Mouse (Mus musculus): ENCODE results near the gene Ogfod1.
A peak's percentile ranks its signal among the peaks of the same experiment; 100 is the strongest.

The Ogfod1 gene

DNA sequence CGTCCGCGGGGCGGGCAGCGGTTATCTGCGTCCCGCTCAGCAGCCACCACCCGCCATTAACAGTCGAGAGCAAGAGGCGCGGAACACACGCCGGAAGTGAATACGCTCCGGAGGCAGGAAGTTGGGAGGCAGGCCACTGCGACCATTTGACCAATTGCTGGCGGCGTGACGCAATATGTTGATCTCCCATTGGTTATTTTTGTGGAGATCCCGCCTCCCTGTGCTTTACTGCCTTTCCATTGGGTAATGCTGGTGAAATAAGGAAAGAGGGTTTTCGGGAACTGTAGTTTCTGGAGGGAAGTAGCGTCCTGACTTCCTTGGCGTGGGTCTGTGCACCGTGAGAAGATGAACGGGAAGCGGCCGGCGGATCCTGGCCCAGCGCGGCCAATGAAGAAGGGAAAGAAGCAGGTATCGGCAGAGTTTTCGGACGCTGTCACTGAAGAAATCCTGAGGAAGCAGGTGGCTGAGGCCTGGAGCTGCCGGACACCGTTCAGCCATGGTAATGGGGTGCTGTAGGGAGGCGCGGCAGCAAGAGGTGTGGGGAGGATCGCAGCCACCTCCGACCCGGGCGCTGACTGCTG, at the start of gene Ogfod1, which contains the start of gene Nudt21:
TSS of gene Ogfod1 (plus strand) at position 255 of the 581 bp plus-strand sequence.
TSS of gene Nudt21 (minus strand) at position 88 of the 581 bp plus-strand sequence.
- DNase-seq, result peak; percentile 95

DNA sequence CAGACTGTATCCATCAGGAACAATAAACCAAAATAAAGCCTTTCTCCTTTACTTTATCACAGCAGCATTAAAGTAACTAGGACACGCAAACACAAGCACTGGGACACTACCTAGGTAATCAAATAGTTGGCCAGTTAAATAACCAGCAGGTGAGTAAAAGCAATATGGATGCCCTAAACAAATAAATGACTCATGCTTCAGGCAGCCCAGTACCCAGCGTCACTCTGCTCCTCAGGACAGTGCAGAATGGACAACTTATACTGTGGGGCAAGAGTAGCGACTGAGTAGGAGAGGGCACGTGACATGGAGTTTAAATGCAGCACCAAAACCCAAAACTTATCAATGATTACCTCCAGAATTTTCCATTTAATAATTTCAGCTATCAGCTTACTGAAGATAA, 47.3 kb upstream of the Ogfod1 start:
- no peak for DNase-seq

DNA sequence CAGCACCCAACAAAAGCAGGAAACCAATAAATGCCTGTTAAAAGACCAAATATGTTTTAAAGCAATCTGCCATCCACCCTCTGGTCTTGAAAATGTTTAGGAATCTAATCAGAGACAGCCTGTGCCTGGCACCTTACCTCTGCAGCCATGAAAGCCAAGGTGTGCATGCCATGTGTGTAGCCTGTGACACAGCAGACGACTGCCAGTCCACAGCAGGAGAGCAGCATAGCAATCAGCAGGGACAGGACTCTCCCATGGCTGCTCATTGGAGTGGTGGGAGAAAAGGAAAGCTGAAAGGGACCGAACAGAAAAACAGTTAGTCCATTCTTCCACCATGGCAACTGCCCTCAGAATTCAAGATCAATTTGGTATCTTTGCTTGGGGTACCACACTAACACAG, 38.0 kb upstream of the Ogfod1 start:
- no peak for DNase-seq

- no peak for DNase-seq
These were observed 32.9 kb upstream of the Ogfod1 start for GRCm38 (mm10) chr8:94004139-94004538.

GRCm38 (mm10) chr8:94009243-94009845, 27.7 kb upstream of the Ogfod1 start:
- peak; percentile 33 for DNase-seq

DNA sequence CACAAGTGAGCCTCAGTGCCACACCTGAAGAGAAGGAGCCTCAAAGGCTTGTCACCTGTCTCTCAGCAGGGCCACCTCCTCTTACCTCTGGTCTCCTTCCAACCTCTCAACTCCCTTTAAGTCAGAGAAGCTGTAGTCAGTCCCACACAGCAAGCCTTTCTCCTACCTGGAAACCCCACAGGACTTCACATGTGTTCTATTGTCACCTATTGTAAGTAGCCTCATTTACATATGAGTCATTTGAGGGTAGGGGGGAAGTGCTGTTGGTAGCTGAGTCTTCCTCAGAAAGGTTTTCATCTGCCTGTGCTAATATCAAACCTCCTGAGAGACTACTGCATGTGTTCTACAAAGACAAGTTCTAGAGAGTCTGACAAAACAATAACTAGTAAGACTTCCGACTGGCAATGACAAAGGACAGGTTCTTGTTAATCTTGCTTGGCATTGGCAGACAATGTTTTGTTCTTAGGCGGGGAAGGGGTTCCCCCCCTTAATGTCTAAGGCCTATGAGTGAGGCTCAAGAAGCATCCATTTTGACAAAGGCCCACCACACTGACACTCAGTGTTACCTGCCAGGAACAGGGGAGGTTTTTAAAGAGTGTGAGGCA, 26.8 kb upstream of the Ogfod1 start:
- DNase-seq, result no peak

- peak; percentile 62 for DNase-seq
These were observed 25.7 kb upstream of the Ogfod1 start for GRCm38 (mm10) chr8:94011076-94012012.

DNA sequence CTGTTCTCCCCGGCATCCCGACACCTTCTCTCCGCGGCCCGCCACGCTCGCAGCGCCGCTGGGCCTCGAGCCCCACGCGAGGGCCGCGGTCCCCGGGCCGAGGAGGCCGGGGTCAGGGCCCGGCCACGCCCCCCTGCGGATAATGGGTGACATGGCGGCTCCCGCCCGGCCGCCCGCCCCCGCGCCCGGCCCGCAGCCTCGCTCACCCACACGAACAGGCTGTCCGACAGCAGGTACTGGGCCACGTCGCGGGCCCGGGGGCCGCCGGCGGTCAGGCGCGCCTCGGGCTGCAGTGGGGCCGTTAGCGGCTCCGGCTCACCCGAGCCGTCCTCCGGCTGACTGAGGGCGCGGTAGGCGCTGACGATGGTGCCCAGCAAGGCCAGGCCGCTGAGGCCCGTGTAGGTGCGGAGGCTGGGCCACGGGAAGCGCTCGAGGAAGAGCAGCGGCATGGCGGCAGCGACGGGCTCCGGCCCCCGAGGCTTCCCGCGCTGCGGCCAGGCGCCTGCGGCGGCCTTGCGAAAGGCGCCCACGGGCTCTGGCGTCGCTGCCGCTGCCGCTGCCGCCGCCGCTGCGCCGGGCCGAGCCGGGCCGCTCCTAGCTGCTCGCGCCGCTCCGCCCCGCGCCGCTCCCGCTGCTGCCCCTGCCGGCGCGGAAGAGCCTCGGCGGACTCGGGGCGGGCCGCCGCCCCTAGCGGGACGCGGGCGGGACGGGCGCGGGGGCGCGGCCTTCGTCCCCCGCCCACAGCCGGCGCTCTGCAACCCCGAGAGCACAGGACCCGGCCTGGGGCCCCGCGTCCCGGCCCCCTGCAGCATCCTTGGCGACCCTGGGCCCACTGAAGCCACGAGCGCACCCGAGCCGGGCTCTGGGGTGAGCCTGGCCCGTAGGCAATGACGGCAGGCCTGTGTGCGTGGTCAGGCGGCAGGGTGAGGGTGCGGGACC, 24.7 kb upstream of the Ogfod1 start, which contains the start of gene Amfr:
TSS of gene Amfr (minus strand) at position 830 of the 939 bp plus-strand sequence.
- peak; percentile 83 for DNase-seq

DNA sequence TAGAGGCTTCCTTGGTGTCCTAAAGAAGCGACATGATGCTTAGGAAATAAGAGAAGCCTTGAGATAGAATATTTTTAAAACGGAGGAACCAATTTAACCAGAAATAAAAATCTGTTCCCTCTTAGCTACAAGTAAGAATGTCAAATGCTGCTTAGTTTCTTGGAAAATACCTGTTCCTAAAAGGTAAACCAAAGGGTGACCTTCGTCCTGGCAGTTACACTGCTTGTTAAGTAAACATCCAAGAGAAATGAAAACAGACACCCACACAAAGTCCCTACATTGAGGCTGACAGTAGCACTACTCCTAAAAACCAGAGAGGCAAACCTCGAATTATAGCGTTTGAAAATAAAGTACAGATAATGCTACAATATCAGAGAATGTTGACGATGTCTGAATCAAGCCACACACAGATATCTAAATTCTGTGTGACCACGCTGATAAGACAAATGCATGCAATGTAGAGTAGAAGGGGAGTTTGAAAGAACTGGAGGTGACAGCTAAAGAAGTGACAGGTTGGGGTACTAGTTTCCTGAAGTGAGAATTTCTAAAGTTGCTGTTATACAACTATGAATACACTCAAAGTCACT, 23.9 kb upstream of the Ogfod1 start:
- DNase-seq, result no peak

- DNase-seq, result no peak
These were observed 13.1 kb upstream of the Ogfod1 start for GRCm38 (mm10) chr8:94023916-94024315.

DNA sequence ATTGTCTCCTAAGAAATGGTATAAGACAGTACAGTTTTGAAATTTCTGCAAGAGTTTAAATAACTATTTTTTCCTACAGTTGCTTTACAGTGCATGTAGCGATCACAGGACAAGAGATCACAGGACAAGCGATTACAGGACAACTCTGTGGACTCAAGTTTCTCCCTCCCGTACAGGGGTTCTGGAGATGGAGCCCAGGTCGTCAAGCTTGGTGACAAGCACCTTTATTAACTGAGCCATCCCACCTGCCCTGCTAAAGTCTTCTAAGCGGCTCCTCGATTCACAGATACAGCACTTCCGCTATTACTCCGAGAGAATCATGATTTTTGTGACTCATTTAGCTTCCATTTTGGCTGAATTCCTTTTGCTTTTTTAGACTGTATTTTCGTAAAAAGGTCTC, 7.3 kb upstream of the Ogfod1 start:
- no peak for DNase-seq

DNA sequence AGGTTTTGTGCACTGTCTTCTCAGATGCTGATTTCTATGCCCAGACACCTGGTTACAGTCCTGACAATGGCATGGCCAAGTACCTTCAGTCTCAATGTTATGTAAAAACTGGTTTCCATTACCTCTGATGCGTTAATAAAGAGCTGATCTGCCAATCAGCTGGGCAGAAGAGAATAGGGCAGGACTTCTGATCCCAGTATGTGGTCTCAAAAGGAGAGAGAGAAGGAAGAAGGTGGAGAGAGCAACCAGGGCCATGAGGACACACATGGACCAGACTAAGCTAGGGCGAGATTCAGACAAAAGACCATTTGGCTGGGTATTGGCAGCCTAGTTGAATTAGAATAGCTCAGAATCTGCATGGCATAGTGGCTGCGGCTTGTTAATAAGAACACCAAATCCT, 3.4 kb upstream of the Ogfod1 start:
- no peak for DNase-seq

DNA sequence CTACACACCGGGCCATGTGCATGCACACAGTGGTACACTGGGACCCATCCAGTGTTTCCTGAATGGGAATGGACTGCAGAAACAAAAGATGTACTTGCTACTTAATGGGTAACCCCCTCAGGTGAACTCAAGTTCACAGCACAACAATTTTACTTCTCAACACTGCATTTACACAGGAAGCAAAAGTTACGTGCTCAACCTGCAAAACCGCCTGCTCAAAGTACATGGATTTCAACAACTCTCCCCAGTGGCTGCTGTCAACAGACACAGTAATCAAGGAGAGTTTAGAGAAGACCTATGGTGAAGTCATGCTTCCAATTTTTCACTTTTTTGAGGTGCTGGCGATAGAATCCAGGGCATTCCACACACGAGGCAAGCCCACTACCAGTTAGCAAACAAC, 1.8 kb upstream of the Ogfod1 start:
- DNase-seq, result no peak

GRCm38 (mm10) chr8:94036541-94036940, 457 bp upstream of the Ogfod1 start:
- DNase-seq, result peak; percentile 85

GRCm38 (mm10) chr8:94037806-94038205, 808 bp downstream of the Ogfod1 start:
- DNase-seq, result no peak

- no peak for DNase-seq
These were observed 10.8 kb downstream of the Ogfod1 start for GRCm38 (mm10) chr8:94047845-94048244.

GRCm38 (mm10) chr8:94052696-94053095, 15.7 kb downstream of the Ogfod1 start:
- no peak for DNase-seq

DNA sequence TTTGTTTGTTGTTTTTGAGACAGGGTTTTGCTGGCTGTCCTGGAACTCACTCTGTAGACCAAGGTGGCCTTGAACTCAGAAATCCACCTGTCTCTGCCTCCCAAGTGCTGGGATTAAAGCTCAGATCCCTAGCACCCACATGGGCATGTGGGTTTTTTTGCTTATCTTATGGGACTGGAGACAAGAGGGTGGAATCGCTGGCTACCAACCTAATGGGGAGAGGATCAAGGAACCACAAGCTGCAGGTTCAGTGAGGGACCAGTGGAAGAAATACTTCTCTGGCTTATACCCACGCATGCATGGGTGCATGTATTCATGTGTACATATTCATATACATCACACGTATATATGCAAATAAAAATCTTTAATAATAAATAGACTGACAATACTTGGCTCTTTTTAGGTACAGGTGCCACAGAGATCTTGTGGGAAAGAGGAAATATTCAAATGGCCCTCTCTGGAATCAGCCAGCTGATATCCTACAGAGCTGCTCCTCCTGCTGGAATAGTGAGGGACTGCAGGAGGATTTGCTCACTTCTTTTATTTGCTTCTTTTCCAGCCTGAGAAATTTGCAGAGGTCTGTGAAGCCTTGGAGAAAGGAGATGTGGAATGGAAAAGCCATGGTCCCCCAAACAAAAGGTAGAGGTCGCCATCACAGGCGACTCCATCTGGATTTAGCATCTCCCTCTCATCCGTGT, 20.3 kb downstream of the Ogfod1 start:
- DNase-seq, result peak; percentile 55

DNA sequence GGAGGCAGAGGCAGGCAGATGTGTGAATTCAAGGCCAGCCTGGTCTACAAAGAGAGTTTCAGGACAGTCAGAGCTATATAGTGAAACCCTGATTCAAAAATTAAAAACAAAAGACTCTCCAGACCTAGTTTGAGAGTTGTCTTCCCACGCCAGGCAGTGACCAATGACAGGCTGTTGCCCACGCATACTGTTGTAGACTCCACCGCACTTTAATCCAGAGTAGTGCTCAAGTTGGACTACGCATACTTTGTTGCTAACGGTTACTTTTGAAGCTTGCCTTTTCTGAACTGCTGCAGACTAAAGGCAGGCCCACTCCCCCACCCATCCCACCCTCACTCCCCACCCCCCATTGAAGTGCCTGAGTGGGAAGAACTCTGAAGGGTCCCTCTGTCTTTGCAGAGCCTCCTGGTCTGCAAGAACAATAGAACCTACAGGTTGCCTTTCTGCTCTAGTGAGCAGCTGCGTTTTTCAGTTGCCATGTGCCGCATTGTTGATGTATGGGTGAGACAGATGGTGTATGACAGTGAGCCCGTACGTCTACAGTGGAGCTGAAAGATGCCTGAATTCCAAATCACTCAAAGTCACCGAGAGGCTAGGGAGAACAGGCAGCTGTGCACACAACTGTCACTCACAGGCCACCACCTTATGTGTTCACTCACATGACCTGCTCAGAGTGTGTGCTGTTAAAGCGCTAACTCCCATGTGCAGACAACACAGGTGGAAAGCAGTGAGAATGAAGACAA, 29.3 kb downstream of the Ogfod1 start:
- DNase-seq, result no peak

- no peak for DNase-seq
These were observed 31.8 kb downstream of the Ogfod1 start for GRCm38 (mm10) chr8:94068793-94069192.

All from liver (tissue).